ENCODE assay signal across 8 mouse cellular contexts in genomic region chr13:3708896-3709631, GRCm38 (mm10).
A peak's percentile ranks its signal among the peaks of the same experiment; 100 is the strongest.
DNase-seq lines count a peak whose midpoint lies in the region; ATAC-seq and TF ChIP-seq lines count a peak whose summit lies in the region.

No protein-coding gene starts in this region.

- DNase-seq in heart, adult 11 months, result peak; percentile 97
- DNase-seq in heart, postnatal 36 days, result no peak
- peak; percentile 87 for DNase-seq in embryo, embryonic 11 days
- DNase-seq in heart, postnatal 10 days, result peak; percentile 37 to 38
- DNase-seq in limb, embryonic 14.5 days (ENCODE audit: low spot score), result peak; percentile 89
- DNase-seq in frontal cortex, postnatal 25 days (ENCODE audit: low spot score in 2 of 2), result no peak
- DNase-seq in gastrocnemius, postnatal 10 days, result no peak
- no peak for DNase-seq in left cerebral cortex, postnatal 36 days (ENCODE audit: low spot score in 2 of 2)

- H3K36me3 ChIP-seq in limb, embryonic 14.5 days (ENCODE audit: control insufficient read depth, insufficient read depth, low read length), result no peaks in the 10 kb centered on the region

- peak overlapping the region; percentile 89 for H3K27ac ChIP-seq in limb, embryonic 14.5 days (replicated peaks; ENCODE audit: low read depth, low read length)

- H3K4me1 ChIP-seq in limb, embryonic 14.5 days (ENCODE audit: control insufficient read depth, insufficient read depth, low read length), result peaks cover 29% of the 10 kb centered on the region

- H3K27me3 ChIP-seq in limb, embryonic 14.5 days (ENCODE audit: control insufficient read depth, insufficient read depth, low read length), result no peaks in the 10 kb centered on the region

- WGBS in limb, embryonic 14.5 days, result 9% methylated on average over 14 of the region's 14 CpGs

- H3K4me2 ChIP-seq in limb, embryonic 14.5 days (replicated peaks; ENCODE audit: low read depth, low read length, severe bottlenecking), result peak overlapping the region; percentile 39

- intact Hi-C loops in heart, postnatal 36 days (cut with DNase I), result loop anchor here (5.0 kb wide), 1 partner anchor 33 kb away; no protein-coding TSS in a partner anchor
- intact Hi-C loops in heart, postnatal 10 days (cut with DNase I), result no loop called here
- intact Hi-C loops in left cerebral cortex, postnatal 36 days (cut with DNase I), result no loop called here

- no peak overlapping the region for H3K9ac ChIP-seq in limb, embryonic 14.5 days (ENCODE audit: low read depth, low read length, severe bottlenecking)

- 0 out of 2 replicates have a peak, but pooled peaks cover 5% of the 10 kb centered on the region for H3K9me3 ChIP-seq in limb, embryonic 14.5 days (ENCODE audit: control insufficient read depth, low read length)

- no peak for TF ChIP-seq POLR2A in limb, embryonic 14.5 days (IDR thresholded peaks at IDR 0.05; ENCODE audit: borderline replicate concordance, extremely low read depth, insufficient read depth, insufficient read length)

- no peak overlapping the region for H3K4me3 ChIP-seq in limb, embryonic 14.5 days (replicated peaks; ENCODE audit: low read length)

- peak; percentile 90 for ATAC-seq in limb, embryonic 14.5 days (ENCODE audit: low FRiP score, low read depth)

Comparison
In these comparisons a context has a peak if more than half of its experiments do, and no peak if none do; other contexts are left out.
1. DNase-seq: peak in heart, adult 11 months (single experiment), embryo, embryonic 11 days (single experiment), heart, postnatal 10 days (2 of 2) and limb, embryonic 14.5 days (single experiment); none in heart, postnatal 36 days (0 of 2), frontal cortex, postnatal 25 days (0 of 2), gastrocnemius, postnatal 10 days (single experiment) and left cerebral cortex, postnatal 36 days (0 of 2).